Mouse (Mus musculus) C2C12 (cell line): ENCODE data around the gene Ahdc1.

ENCODE experiments used
- CTCF ChIP-seq: IDR thresholded peaks from one replicate; pipeline ENCODE4 v1.5.1; 2011; ENCODE audit not compliant: control insufficient read depth, insufficient read depth, insufficient read length
- FOSL1 ChIP-seq: IDR thresholded peaks from one replicate; pipeline ENCODE4 v1.8.0; 2011; ENCODE audit warnings: mild to moderate bottlenecking, low read length; ENCODE audit not compliant: poor library complexity, insufficient read depth, severe bottlenecking
- MAX ChIP-seq: IDR thresholded peaks from one replicate; pipeline ENCODE4 v1.6.1; 2011; ENCODE audit warnings: mild to moderate bottlenecking, control low read depth
- MYOD1 ChIP-seq: IDR thresholded peaks from one replicate; pipeline ENCODE4 v1.6.1; 2011; ENCODE audit warnings: low read depth; ENCODE audit not compliant: control insufficient read depth, insufficient read length
- MYOG ChIP-seq: IDR thresholded peaks from one replicate; pipeline ENCODE4 v1.6.1; 2011; ENCODE audit not compliant: control insufficient read depth, insufficient read length; ENCODE audit errors: extremely low read depth
- USF1 ChIP-seq: IDR thresholded peaks from one replicate; pipeline ENCODE4 v1.6.1; 2011; ENCODE audit warnings: low read depth, mild to moderate bottlenecking, control low read depth, moderate library complexity

DNA sequence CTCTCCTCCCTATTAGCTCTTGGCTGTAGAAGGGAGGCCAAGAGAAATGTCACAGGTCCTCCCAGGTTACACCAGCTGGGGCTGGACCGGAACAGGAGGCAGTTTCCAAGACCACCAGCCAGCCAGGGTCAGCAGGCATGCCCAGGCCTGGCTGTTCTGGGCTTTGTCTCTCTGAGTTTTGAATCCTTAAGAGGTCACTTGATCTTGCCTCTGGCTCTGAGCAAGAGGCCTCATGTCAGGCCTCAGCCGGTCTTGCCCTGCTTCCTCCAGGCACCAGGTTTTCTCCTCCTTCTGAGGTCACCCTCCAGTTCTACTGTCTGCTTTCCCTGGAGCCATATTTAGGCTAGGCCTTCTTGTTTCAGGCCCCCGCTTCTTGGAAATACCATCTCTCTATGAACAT, 59.3 kb downstream of the Ahdc1 start:
- TF ChIP-seq CTCF = no peak
- no peak for TF ChIP-seq MYOG
- no peak for TF ChIP-seq MAX
- TF ChIP-seq FOSL1 = no peak
- TF ChIP-seq MYOD1 = no peak
- TF ChIP-seq USF1 = no peak
